Mouse (Mus musculus) adrenal gland, adult 18-20 months (tissue): ENCODE results near the gene Ndufaf1. TPM values are rescaled to one million over a fixed set of nuclear protein-coding genes. Genes with fewer than 3 reads are reported as not detected.
"Not testable (repeated sequence)": the region's sequence is repeated elsewhere in the genome, so short reads cannot be mapped to it uniquely, and the experiment has no call there.

ENCODE experiments used
- DNase-seq, 2 experiments: peaks; one replicate each; pipeline ENCODE4 v3.0.0; 2021 to 2022; ENCODE audit warnings: low spot score in 2 of 2
- long read RNA-seq, 2 experiments: library from polyadenylated mRNA; stranded (forward); transcript quantifications; one replicate each; pipeline ENCODE4 v2.0.0; 2021
- total RNA-seq, 2 experiments: library from RNA; stranded (reverse); gene quantifications; 1 replicate in 1 of 2; 2 replicates in 1 of 2; pipeline ENCODE4 v1.2.3; 2021

Ndufaf1 gene
- 10 to 100 TPM; 39.1 to 45.4 TPM for total RNA-seq
- long read RNA-seq, experiment 1, transcript Ndufaf1-203 (5 exons, 1,308 nt), result minor isoform, 6 of 20 reads
- long read RNA-seq, experiment 1, transcript Ndufaf1-202 (5 exons, 1,478 nt), result major isoform, 11 of 20 reads
- long read RNA-seq, experiment 1, partial matches to known transcripts, result 2 of 20 reads
- long read RNA-seq, experiment 1, other reads (novel, unspliced or antisense), result 1 of 20 reads
- long read RNA-seq, experiment 2, transcript Ndufaf1-203 (5 exons, 1,308 nt), result minor isoform, 20 of 54 reads
- long read RNA-seq, experiment 2, transcript Ndufaf1-202 (5 exons, 1,478 nt), result major isoform, 21 of 54 reads
- long read RNA-seq, experiment 2, partial matches to known transcripts, result 2 of 54 reads
- long read RNA-seq, experiment 2, other reads (novel, unspliced or antisense), result 11 of 54 reads

DNA sequence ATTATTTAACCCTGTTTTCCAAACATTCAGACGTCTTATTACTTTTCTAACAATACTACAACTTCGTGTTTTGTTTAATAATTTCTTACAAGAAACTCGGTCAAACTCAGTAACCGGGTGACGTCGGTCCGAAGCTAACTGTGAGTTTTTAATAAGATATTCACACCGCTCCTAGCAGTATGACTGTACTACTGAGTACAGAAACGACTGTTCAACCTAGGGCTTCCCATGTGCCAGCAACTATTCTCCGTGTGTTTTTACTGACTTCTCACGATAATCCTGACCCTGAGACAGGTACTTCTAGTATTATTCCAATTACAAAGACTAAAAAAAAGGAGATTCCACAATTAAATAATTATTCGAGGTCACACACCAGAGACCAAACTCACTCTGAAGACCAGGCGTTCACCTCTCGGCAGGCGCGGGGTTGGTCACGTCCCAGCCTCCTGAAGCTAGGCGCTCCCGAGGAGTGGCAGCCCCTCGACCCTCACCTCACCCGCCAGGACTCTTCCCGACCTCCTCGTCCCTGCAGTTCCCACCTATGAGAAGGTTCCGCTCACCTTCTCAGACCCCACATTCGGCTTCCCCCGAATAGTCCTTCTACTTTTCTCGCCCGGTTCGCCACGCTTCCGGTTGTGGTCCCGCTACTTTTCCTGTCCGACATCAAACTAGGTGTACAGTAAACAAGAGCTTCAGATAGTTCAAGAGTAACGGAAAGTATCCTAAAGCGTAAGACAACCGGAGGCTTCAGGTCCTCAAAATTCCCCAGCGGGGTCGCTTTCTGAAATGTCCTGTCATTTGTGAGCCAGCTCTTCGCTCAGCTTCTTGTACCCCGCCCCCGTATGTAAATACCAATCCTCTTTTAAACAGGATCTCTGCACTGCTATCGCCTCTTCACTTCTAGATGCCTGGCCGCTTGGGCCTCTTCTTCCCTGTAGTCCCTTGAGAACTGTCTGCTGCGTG, at the start of gene Ndufaf1:
Gene Ndufaf1, minus strand, starts transcription at position 608 of the 963 bp plus-strand sequence.
- DNase-seq, result peak; percentile 76 to 79

DNA sequence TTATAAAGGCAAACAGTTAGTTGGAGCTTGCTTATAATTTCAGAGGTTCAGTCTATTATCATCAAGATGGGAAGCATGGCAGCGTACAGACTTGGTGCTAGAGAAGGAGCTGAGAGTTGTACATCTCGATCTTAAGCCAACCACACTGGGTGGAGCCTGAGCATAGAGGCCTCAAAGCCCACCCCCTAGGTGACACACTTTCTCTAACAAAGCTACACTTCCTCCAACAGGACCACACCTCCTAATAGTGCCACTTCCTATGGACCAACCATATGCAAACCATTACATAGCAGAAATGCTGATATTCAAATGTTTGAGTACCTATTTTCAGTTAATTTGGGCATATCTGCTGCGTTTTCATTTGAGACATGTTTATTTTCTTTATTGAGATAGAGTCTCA, 47.4 kb upstream of the Ndufaf1 start:
- DNase-seq, result no peak

DNA sequence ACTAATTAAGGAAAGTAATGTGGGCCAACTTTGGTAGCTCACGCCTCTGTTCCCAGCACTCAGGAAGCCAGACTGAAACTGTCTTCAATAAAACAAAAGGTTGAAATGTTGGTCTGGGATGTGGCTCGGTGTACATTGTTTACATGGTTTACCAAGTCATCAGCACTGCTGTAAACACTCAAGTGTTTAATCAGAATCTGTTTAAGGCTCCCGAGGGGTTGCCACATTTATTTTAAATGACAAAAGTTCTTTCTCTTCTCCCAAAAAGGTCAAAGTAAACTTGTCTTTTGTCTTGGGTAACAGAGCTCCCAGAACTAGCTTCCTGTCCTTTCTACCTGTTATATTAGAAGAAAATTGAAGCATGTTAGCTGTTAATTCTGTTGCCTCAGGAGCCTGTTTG, 45.0 kb upstream of the Ndufaf1 start:
- no peak for DNase-seq

DNA sequence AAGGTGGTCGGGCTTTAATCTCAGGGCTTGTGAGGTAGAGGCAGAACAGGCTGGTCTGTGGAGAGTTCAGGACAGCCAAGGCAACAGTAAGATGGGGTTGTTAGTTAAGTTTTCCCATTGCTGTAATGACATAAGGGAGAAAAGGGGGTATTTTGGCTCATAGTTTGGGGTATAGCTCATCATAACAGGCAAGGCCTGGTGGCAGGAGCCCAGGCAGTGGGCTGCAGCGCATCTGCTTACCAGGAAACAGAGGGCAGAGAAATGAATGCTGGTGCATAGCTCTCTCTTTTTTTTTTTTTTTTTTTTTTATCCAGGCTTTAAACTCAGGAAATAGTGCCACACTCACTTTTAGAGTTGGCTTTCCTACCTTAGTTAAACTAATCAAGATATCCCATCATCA, 40.5 kb upstream of the Ndufaf1 start:
- DNase-seq, result no peak

DNA sequence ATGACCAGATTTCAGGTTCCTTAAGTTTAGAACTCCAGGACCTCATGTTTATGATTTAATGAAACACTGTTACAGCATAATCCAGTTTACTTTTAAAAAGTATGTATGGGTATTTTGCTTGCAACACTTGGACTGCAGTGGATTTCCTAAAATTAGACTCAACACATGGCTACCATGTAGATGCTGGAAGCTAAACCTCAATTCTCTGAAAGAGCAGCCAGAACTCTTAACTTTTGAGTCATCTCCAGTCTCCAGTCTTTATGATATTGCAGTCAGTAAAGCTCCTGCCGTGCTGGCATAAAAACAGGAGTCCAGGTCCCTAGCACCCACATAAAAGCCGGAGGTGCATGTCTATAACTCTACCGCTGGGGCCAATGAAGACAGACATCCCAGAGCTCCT, 37.3 kb upstream of the Ndufaf1 start:
- DNase-seq, result no peak

DNA sequence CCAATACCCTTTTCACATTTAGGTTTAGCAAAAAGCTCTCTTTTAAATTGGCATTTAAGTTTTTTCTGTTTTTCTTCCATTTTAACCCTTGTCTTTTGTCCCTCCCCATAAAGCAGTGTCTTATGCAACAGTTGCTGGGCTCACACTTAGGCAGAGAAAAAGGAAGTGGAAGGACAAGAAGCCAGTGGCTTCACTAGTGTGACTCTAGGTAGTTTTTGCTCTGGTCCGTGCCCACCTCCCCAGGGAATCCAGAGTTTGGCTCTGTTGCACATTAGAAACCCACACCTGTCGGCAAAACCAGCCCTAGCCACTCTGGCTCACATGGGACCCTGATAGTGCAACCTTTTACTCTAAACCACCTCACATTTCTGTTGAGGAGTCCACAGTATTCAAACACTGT, 35.8 kb upstream of the Ndufaf1 start:
- no peak for DNase-seq

DNA sequence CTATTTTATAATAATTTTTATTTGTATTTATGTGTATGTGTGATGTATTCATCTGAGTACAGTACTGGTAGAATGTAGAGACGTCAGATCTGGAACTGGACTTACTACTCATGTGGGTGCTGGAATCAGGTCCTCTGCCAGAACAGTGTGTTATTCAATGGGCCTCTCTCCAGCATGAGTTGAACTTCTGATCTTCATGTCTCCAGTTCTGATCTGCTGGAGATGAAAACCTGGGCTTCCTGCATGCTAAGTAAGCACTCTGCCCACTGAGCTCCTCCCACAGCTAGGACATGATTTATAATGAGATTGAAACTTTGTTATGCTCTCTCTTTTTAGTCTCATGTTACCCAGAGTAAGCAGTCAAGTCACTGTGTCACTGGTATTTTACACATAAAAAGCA, 33.5 kb upstream of the Ndufaf1 start:
- no peak for DNase-seq

DNA sequence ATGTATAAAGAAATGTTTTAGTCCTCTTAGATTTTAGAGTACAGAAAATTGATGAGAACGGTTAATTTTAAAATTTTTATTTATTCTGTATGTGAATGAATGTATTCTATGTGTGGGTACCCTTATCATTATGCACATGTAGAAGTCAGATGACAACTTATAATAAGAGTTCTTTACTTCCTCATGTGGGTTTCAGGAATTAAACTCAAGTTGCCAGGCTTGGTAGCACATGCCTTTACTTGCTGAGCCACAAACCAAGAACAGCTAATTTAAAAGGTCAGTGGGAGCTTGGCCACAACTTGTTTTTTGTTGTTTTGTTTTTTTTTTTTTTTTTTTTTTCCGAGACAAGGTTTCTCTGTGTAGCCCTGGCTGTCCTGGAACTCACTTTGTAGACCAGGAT, 32.2 kb upstream of the Ndufaf1 start:
- no peak for DNase-seq

DNA sequence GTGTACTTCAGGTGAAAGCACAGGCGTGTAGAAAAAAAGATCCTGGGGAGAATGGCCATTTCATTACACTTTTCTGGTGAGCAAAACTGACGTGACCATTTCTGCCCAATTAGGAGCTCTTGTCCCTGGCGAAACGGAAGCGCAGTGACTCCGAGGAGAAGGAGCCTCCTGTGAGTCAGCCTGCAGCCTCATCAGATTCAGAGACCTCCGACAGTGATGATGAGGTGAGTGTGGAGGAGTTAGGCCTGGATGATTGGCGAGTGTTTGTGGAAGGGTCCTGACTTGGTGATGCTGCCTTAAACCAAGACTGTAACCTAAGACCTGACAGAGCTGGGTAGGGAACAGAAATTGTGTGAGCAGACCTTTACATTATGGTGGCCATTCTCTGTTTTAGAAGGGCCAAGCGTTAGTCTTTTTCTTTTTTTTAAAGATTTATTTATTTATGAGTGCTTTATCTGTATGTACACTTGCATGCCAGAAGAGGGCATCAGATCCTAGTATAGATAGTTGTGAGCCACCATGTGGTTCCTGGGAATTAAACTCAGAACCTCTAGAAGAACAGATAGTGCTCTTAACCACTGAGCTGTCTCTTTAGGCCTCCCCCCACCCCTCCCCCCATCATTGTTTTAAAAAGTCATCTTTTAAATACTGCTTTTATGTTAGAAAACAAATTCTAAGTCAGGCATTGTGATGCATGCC, 29.5 kb upstream of the Ndufaf1 start:
- no peak for DNase-seq

DNA sequence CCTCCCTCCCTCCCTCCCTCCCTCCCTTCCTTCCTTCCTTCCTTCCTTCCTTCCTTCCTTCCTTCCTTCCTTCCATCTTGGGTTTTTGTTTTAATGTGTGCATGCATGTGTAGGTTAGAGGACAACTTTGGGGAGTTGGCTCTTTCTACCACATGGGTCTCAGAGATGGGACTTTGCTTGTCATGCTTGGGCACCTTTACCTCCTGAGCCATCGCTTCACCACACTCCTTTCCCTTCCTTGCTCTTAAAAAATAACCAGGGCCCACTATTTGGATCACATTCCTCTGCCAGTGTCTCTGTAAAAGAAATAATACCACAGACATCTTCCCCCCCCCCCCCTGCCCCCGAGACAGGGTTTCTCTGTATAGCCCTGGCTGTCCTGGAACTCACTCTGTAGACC, 21.1 kb upstream of the Ndufaf1 start:
- no peak for DNase-seq

DNA sequence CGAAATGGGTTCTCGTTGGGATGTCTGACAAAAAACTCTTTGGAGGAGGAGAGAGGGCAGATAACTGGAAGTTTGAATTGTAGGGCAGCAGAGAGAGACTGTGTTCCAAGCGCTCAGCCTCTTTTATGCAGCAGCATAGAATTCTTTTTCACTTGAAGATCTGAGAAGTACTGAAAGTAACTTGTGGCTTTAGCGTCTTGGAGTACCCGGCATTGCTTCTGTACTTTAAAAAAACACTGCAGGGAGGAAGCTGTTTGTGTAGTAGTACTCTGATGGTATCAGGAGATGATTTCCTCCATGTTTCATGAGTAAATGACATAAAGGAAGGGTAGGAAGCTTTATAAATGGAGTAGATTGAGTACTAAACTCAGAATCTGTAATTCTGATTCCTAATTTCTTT, 13.2 kb upstream of the Ndufaf1 start:
- DNase-seq, result no peak

DNA sequence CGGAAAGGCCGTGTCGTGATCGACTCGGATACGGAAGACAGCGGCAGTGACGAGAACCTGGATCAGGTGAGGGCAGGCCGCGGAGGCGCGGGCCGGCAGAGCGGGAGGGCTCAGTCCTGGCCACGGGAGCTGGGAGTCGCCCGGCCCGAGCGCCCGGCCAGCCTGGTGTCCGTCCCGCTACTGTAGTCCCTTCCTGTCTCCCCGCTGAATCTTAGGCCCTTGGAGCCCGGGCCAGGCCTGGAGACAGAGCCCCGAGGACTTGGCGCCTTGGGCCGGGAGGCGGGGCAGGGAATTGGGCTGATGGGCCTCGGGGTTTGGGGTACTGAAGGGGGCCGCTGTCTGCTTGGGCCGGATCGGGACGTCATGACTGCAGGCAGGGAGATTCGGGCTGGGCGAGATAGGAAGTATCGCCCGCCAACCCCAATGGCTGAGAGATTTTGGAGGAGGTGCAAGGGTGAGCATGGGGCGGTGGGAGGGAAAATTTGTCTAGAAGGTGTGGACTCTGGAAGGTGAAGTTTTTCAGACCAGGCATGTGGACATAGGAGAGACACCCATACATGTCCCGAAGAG, 12.7 kb upstream of the Ndufaf1 start:
- no peak for DNase-seq

DNA sequence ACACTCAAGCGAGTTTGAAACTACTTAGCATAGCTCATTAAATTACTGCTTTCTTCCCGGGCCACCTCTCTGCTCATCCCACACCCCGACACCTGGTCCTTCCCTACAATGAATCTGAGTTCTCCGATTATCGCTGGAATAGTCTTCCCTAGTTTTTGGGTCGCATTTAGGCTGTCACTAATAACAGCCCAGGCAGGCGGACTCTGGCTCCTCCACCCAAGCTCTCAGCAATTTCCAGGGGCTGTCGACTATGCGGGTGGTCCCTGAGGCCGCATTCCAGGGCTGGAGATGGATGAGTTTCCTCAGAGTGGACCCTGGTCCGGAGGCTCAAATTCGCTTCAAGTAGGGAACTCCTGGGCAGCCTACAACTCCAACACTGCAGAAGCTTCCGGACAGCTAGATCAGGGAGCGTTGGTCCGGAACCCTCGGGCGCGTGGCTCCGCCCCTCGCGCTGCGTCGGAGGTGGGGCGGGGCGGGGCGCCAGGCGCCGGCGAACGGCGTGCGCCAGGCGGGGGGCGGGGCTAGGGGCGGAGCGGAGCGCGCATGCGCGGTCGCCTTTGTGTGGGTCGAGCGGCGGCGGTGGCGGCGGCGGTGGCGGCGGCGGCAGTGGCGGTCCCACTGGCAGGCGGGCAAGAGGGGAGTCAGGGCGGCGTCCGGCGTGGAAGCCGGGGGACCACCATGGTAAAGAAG, 12.0 kb upstream of the Ndufaf1 start, which contains the start of gene Rtf1:
Gene Rtf1, plus strand, starts transcription at position 544 of the 690 bp plus-strand sequence.
- DNase-seq, result peak; percentile 98 to 99

DNA sequence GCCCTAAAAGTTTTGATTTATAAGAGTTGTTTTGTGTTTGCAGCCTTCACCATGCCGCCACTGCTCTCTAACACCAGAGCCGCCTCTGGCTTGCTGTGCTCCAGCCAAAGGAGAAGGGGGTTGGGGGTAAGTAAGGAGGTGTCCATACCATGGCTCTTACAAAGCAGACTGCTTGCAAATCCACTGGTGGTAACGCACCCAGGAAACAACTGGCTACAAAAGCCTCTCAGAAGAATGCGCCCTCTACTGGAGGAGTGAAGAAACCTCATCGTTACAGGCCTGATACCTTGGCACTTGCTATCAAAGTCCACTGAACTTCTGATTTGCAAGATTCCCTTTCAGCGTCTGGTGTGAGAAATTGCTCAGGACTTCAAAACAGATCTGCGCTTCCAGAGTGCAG, 6.4 kb upstream of the Ndufaf1 start:
- DNase-seq, result no peak

DNA sequence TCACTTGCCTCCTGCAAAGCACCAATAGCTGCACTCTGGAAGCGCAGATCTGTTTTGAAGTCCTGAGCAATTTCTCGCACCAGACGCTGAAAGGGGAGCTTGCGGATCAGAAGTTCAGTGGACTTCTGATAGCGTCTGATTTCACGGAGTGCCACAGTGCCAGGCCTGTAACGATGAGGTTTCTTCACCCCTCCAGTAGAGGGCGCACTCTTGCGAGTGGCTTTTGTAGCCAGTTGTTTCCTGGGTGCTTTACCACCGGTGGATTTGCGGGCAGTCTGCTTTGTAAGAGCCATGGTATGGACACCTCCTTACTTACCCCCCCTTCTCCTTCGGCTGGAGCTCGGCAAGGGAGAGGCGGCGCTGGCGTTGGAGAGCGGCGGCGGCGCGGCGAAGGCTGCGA, 3.1 kb upstream of the Ndufaf1 start:
- DNase-seq, result not testable (repeated sequence)

DNA sequence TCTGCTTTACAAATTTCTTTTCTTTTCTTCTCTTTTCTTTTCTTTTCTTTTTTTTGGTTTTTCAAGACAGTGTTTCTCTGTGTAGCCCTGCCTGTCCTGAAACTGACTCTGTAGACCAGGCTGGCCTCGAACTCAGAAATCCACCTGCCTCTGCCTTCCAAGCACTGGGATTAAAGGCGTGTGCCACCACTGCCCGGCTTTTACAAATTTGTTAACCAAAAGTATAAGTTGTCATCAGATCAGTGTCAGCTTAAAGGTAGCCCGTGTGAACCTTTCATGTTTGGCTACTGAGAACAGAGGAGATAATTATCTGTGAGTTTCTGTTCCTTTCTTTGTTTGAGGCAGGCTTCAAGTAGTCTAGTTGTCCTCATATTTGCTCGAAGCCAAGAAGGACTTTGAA, 18.4 kb downstream of the Ndufaf1 start:
- no peak for DNase-seq

DNA sequence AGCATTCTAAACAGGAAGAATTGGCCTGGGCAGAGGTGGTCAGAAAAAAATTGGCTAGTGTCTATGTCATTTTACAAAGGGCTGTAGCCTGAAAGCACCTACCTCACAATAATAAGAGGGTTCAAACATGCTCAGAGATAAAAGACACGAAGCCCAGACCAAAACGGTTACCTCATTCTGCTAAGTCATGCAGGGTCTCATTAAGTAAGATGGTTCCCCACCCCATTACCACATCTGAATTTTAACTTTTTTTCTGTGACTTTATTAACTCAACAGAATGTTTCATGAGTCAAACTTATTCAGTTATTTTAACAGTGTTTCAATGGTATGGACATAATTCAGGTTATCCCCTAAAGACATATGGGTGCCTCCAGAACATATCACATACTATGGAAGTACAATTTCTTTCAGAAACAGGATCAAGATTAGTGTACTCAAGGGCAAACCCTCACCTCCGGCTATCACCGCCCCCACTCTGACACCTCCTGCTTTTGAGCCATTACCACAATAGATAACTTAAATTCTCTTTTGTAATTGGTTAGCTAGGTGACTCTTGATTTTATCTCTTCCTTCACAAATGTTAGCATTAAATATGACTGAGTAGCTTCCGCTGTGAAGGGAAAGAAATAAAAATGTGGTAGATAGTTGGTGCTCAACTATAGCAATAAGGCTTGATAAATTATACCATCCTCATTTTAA, 21.3 kb downstream of the Ndufaf1 start:
- DNase-seq, result no peak

DNA sequence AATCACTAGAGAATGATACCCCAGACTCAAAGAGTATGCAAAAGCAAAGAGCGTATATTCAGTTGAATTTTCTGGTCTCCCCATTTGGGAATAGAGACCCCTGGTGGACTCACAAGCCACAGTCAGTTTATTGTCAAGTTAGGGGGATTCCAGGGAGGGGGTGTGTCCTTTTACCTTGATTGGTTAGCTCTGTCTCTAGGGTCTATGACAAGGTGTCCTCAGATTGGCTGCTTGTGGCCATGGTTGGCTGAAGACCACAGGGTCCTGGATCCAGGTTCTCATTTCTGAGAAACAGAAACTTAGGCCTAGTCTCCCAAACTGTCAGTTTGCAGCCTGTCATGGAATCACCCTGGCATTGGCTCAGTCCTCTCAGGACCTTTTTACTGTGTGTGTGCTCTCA, 25.8 kb downstream of the Ndufaf1 start:
- no peak for DNase-seq

DNA sequence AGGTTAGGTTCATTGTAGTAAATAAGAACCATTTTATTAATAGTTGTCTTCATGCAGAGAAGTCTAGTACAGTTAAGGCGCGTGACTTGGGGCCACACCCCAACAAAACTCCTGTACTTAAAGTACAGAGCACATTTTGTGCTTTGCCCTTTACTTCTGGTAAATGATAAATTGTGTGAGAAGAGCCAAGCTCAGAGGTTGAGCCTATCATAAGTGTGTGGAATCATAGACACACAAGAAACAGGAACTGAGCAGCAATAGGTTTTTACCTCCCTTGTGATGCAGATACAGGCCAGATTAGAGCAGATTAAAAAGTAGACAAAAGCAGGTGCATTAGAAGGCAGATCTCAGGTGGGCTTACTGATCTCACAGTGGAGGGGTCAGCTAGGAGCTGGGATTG, 41.3 kb downstream of the Ndufaf1 start:
- DNase-seq, result no peak

DNA sequence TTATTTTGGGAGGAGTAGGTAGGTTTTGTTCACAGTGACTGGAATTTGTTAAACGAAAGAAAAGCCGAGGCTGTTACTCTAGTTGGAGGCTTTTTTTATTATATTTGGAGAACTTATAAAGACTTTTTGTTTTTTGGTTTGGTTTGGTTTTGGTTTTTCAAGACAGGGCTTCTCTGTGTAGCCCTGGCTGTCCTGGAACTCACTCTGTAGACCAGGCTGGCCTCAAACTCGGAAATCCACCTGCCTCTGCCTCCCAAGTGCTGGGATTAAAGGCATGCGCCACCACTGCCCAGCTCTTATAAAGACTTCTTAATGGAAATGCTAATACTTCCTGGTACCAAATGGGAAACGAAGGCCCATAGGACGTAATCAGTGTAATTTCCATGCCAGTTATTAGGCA, 43.6 kb downstream of the Ndufaf1 start:
- not testable (repeated sequence) for DNase-seq
